Mouse (Mus musculus) midbrain, embryonic 14.5 days (tissue): ENCODE results near the gene Eogt. TPM values are rescaled to one million over a fixed set of nuclear protein-coding genes. Genes with fewer than 3 reads are reported as not detected.

Source experiments
- ATAC-seq: fragments of 200-750 bp; cut with Nextera tagmentation; 2 replicates; pipeline ENCODE4 v1.8.0; 2017; ENCODE audit warnings: moderate number of reproducible peaks, moderate library complexity; ENCODE audit not compliant: low FRiP score, low TSS enrichment
- DNase-seq: peaks from one replicate; pipeline ENCODE4 v3.0.0-alpha.2; 2015
- H3K27ac ChIP-seq: fragments of 300-500 bp; sonication (generic); replicated peaks from 2 replicates; pipeline ENCODE4 v1.5.1; 2014; ENCODE audit warnings: mild to moderate bottlenecking, low read depth, low read length, moderate library complexity
- H3K27me3 ChIP-seq: fragments of 300-500 bp; sonication (generic); 2 replicates; pipeline ENCODE4 v1.6.1; 2014; ENCODE audit warnings: low read length, control low read depth, mixed read lengths; ENCODE audit not compliant: control insufficient read depth, insufficient read depth
- H3K36me3 ChIP-seq: fragments of 300-500 bp; sonication (generic); 2 replicates; pipeline ENCODE4 v1.6.1; 2014; ENCODE audit warnings: low read length, control low read depth; ENCODE audit not compliant: control insufficient read depth, insufficient read depth
- H3K4me1 ChIP-seq: fragments of 300-500 bp; sonication (generic); 2 replicates; pipeline ENCODE4 v1.6.1; 2014; ENCODE audit warnings: mild to moderate bottlenecking, antibody characterized with exemption, low read length, control low read depth; ENCODE audit not compliant: control insufficient read depth, insufficient read depth
- H3K4me2 ChIP-seq: fragments of 300-500 bp; sonication (generic); 2 replicates; pipeline ENCODE4 v1.6.1; 2014; ENCODE audit warnings: mild to moderate bottlenecking, low read length, moderate library complexity
- H3K4me3 ChIP-seq: fragments of 300-500 bp; sonication (generic); replicated peaks from 2 replicates; pipeline ENCODE4 v1.5.1; 2014; ENCODE audit warnings: low read depth, low read length
- H3K9ac ChIP-seq: fragments of 300-500 bp; sonication (generic); replicated peaks from 2 replicates; pipeline ENCODE4 v1.6.1; 2014; ENCODE audit warnings: mild to moderate bottlenecking, low read length, moderate library complexity
- H3K9me3 ChIP-seq: fragments of 300-500 bp; sonication (generic); 2 replicates; pipeline ENCODE4 v1.6.1; 2016; ENCODE audit warnings: low read length, control low read depth, mixed read lengths; ENCODE audit not compliant: control insufficient read depth
- WGBS: fragments of 180-500 bp; shearing (Covaris S2); extraction: QIAGEN DNeasy Blood & Tissue Kit; methylation state at CpG from one replicate; pipeline ENCODE4 v1.1.7; 2014; 5-methylcytosine and 5-hydroxymethylcytosine counted together
- polyA plus RNA-seq: library from polyadenylated mRNA; unstranded; fragments of >200 nt; fragmentation: Nextera tagmentation; extraction: Ambion mirVana; gene quantifications from 2 replicates; pipeline ENCODE4 v1.2.1, GENCODE M21; 2014

The Eogt gene
- polyA plus RNA-seq, 1 experiment from 2014 or later = 9.1 TPM

GRCm38 (mm10) chr6:97116896-97117295, 32.1 kb downstream of the Eogt start:
- H3K4me2 ChIP-seq = no peak overlapping the region
- WGBS = 74% methylated on average over 5 of the region's 5 CpGs
- no peak overlapping the region for H3K27ac ChIP-seq
- no peaks in the 10 kb centered on the region for H3K9me3 ChIP-seq
- H3K4me1 ChIP-seq = no peaks in the 10 kb centered on the region
- 0 out of 2 replicates have a peak, but pooled peaks cover 3% of the 10 kb centered on the region for H3K36me3 ChIP-seq
- no peak overlapping the region for H3K4me3 ChIP-seq
- ATAC-seq (no peak), DNase-seq (no peak)
- H3K9ac ChIP-seq = no peak overlapping the region
- H3K27me3 ChIP-seq = no peaks in the 10 kb centered on the region

GRCm38 (mm10) chr6:97114821-97115220, 34.2 kb downstream of the Eogt start:
- no peak for ATAC-seq
- Histone ChIP-seq H3K9ac (no peak overlapping the region), H3K4me2 (no peak overlapping the region), H3K27ac (no peak overlapping the region), H3K36me3 (0 out of 2 replicates have a peak, but pooled peaks cover 3% of the 10 kb centered on the region), H3K9me3 (no peaks in the 10 kb centered on the region), H3K4me3 (no peak overlapping the region), H3K4me1 (no peaks in the 10 kb centered on the region), H3K27me3 (no peaks in the 10 kb centered on the region)
- DNase-seq = no peak
- 53% methylated on average over 3 of the region's 3 CpGs for WGBS

DNA sequence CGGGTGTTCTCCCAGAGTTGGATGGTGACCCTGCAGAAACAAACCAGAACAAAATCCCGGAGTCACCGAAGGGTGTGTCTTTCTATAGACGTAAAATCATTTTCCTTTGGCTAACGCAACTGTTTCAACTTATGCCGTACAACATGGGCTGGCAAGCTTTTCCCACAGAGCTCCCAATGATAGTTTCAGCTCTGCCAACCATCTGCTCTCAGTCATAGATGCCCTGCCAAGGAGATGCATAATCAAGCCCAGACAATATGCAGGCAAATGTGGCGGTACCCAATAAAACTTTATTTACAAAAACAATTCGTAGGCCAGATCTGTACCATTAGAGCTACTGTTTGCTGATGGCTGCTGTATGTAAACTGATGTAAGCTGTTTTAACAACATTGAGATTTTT, 36.8 kb downstream of the Eogt start:
- no peaks in the 10 kb centered on the region for H3K27me3 ChIP-seq
- H3K4me2 ChIP-seq = no peak overlapping the region
- H3K9me3 ChIP-seq = no peaks in the 10 kb centered on the region
- no peak overlapping the region for H3K9ac ChIP-seq
- DNase-seq (no peak), ATAC-seq (no peak)
- H3K36me3 ChIP-seq = no peaks in the 10 kb centered on the region
- no peak overlapping the region for H3K27ac ChIP-seq
- no peaks in the 10 kb centered on the region for H3K4me1 ChIP-seq
- 93% methylated on average over 8 of the region's 8 CpGs for WGBS
- H3K4me3 ChIP-seq = no peak overlapping the region

GRCm38 (mm10) chr6:97106777-97107176, 42.2 kb downstream of the Eogt start:
- WGBS = 10% methylated on average over 2 of the region's 2 CpGs
- ATAC-seq = peak; percentile 67

GRCm38 (mm10) chr6:97106106-97106505, 42.9 kb downstream of the Eogt start:
- no peak overlapping the region for H3K27ac ChIP-seq
- H3K4me2 ChIP-seq = no peak overlapping the region
- ATAC-seq (no peak), DNase-seq (no peak)
- WGBS = 85% methylated on average over 8 of the region's 8 CpGs
- no peaks in the 10 kb centered on the region for H3K27me3 ChIP-seq
- 0 out of 2 replicates have a peak, but pooled peaks cover 11% of the 10 kb centered on the region for H3K4me1 ChIP-seq
- no peak overlapping the region for H3K9ac ChIP-seq
- H3K9me3 ChIP-seq = no peaks in the 10 kb centered on the region
- no peaks in the 10 kb centered on the region for H3K36me3 ChIP-seq
- no peak overlapping the region for H3K4me3 ChIP-seq

More at GRCm38 (mm10) chr6:97106777-97107176, 42.2 kb downstream of the Eogt start:
- H3K9ac ChIP-seq = no peak overlapping the region
- H3K27me3 ChIP-seq = no peaks in the 10 kb centered on the region
- H3K4me3 ChIP-seq = no peak overlapping the region
- peak; percentile 95 for DNase-seq
- no peaks in the 10 kb centered on the region for H3K9me3 ChIP-seq
- no peak overlapping the region for H3K27ac ChIP-seq
- H3K4me2 ChIP-seq = no peak overlapping the region
- 0 out of 2 replicates have a peak, but pooled peaks cover 4% of the 10 kb centered on the region for H3K4me1 ChIP-seq
- H3K36me3 ChIP-seq = no peaks in the 10 kb centered on the region

- Histone ChIP-seq H3K36me3 (no peaks in the 10 kb centered on the region), H3K4me2 (no peak overlapping the region), H3K9me3 (no peaks in the 10 kb centered on the region), H3K27ac (no peak overlapping the region), H3K4me1 (0 out of 2 replicates have a peak, but pooled peaks cover 11% of the 10 kb centered on the region), H3K9ac (no peak overlapping the region), H3K27me3 (no peaks in the 10 kb centered on the region), H3K4me3 (no peak overlapping the region)
- 82% methylated on average over 7 of the region's 7 CpGs for WGBS
- DNase-seq = peak; percentile 22
- ATAC-seq = no peak
These were observed 44.6 kb downstream of the Eogt start for GRCm38 (mm10) chr6:97104264-97104852.

GRCm38 (mm10) chr6:97101958-97102702, 46.9 kb downstream of the Eogt start:
- peak; percentile 64 for DNase-seq
- Histone ChIP-seq H3K9ac (no peak overlapping the region), H3K4me2 (peak overlapping the region; percentile 41), H3K9me3 (no peaks in the 10 kb centered on the region), H3K27me3 (no peaks in the 10 kb centered on the region), H3K4me1 (0 out of 2 replicates have a peak, but pooled peaks cover 11% of the 10 kb centered on the region), H3K27ac (no peak overlapping the region), H3K36me3 (no peaks in the 10 kb centered on the region), H3K4me3 (no peak overlapping the region)
- ATAC-seq = peak; percentile 60; the same call in 1 of the 2 replicates
- 2% methylated on average over 15 of the region's 15 CpGs for WGBS

DNA sequence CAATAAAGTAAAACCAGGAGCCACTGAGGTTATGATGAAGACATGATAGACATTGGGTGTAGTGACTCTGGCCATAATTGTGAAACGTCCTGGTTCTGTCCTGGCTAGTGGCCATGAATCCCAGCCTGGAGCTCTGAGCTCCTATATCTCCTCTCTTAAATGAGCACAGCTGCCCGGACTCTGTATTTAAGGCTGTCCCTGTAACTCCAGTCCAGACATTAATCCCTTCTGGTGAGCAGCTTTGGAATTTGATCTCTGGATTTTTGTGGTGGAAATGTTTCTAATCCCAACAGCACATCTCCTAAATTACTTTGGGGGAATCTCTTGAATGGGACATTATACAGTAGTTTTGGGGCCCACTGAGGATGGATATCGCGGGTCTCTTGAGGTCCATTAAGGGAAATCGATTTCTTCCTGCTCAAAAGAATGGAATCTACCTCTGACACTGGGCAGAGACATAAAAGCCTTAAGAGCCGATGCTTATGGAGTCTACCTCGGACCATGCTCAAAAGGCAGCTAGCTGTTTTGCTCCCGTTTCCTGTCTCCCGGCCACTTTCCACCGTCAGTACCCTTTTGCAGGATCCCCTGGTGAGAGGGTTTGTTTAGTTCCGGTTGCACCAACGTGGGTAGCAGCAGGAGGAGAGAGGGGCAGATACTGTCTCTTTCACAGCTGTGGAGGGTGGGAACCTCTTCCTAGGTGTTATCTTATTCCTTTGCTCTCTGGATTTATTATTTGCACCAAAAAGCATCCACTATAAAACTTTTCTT, 47.6 kb downstream of the Eogt start:
- Histone ChIP-seq H3K4me3 (no peak overlapping the region), H3K27me3 (no peaks in the 10 kb centered on the region), H3K9ac (no peak overlapping the region), H3K9me3 (no peaks in the 10 kb centered on the region), H3K36me3 (no peaks in the 10 kb centered on the region), H3K27ac (no peak overlapping the region), H3K4me1 (0 out of 2 replicates have a peak, but pooled peaks cover 11% of the 10 kb centered on the region), H3K4me2 (peak overlapping the region; percentile 41)
- WGBS = 12% methylated on average over 12 of the region's 12 CpGs
- ATAC-seq (no peak), DNase-seq (peak; percentile 27)
